Comparison of ENCODE assay signal across 8 mouse cellular contexts in the genomic region with DNA sequence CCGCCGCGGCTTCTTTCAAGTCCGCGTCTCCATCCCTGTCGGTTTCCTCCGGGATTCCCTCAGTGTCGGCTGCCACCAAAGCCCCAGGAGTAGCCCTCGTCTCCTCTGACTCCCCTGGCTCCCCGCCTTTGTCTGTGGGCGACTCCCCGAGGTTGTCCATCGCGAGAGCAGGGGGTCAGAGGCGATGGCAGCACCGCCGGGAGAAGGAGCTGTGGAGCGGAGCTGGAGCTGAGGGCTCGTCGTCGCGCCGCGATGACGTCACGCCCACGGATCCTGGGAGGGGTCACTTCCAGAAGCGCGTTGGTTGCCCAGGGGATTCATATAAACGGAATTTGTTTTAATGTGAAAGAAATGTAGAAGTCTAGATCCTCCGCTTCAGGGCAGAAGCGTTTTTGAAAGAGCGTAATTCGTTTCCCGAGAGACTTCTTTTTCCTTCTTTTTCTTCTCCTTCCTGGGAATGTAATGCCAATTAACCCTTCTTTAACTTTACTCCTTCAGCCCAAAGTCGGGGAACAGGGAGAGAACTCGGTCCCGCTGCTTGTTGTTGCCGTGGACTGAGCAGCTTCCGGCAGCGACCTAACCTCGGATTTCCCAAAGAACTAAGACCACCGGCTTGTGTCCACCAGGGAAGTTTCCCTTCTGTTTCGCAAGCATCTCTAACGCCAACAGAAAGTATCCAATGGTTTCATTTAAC. TPM values are rescaled to one million over a fixed set of nuclear protein-coding genes. Genes with fewer than 3 reads are reported as not detected.
DNase-seq lines count a peak whose midpoint lies in the region; ATAC-seq and TF ChIP-seq lines count a peak whose summit lies in the region.

No protein-coding gene starts in this region.

- DNase-seq in CD4-positive, CD25-positive, alpha-beta regulatory T cell, adult 2 months (ENCODE audit: low read depth, low spot score), result peak; percentile 94
- peak; percentile 81 for DNase-seq in c-Kit-negative CD71-positive TER-119-positive erythroid progenitor cells, embryonic 14.5 days (ENCODE audit: low read depth, low spot score)
- DNase-seq in forebrain, embryonic 10.5 days (ENCODE audit: extremely low spot score, low spot score), result peak; percentile 90
- peak; percentile 95 to 97 for DNase-seq in kidney, postnatal 25 days
- DNase-seq in liver, embryonic 14.5 days (ENCODE audit: low read depth in 3 of 3, low spot score in 3 of 3), result peak; percentile 82 to 86 (median 85)
- peak; percentile 95 for DNase-seq in neural tube, embryonic 11.5 days (ENCODE audit: low spot score)
- DNase-seq in stomach, postnatal 0 days (ENCODE audit: low spot score), result peak; percentile 95

- H3K4me1 ChIP-seq in forebrain, embryonic 10.5 days, result peaks cover 46% of the 10 kb centered on the region
- H3K4me1 ChIP-seq in heart, embryonic 15.5 days (replicated peaks), result peaks cover 32% of the 10 kb centered on the region
- peaks cover 9 to 14% of the 10 kb centered on the region in 2 experiments for H3K4me1 ChIP-seq in liver, embryonic 14.5 days (replicated peaks; ENCODE audit: control insufficient read depth in 2 of 2, insufficient read depth in 2 of 2, low read length in 1 of 2)
- peaks cover 16% of the 10 kb centered on the region for H3K4me1 ChIP-seq in neural tube, embryonic 11.5 days (ENCODE audit: control insufficient read depth, insufficient read depth, low read length)
- H3K4me1 ChIP-seq in stomach, postnatal 0 days (replicated peaks; ENCODE audit: control insufficient read depth, insufficient read depth), result no peaks in the 10 kb centered on the region; the same call in 1 of the 2 replicates

- no peaks in the 10 kb centered on the region for H3K9me3 ChIP-seq in forebrain, embryonic 10.5 days
- H3K9me3 ChIP-seq in heart, embryonic 15.5 days (replicated peaks), result no peaks in the 10 kb centered on the region
- no peaks in the 10 kb centered on the region for H3K9me3 ChIP-seq in liver, embryonic 14.5 days (ENCODE audit: control insufficient read depth, low read length)
- H3K9me3 ChIP-seq in neural tube, embryonic 11.5 days (ENCODE audit: control insufficient read depth, low read length), result no peaks in the 10 kb centered on the region
- H3K9me3 ChIP-seq in stomach, postnatal 0 days (ENCODE audit: control insufficient read depth, low read length), result no peaks in the 10 kb centered on the region

- H3K9ac ChIP-seq in heart, embryonic 15.5 days, result peak overlapping the region; percentile 96
- H3K9ac ChIP-seq in liver, embryonic 14.5 days (replicated peaks), result peak overlapping the region; percentile 63
- H3K9ac ChIP-seq in neural tube, embryonic 11.5 days (ENCODE audit: low read length), result peak overlapping the region; percentile 66
- H3K9ac ChIP-seq in stomach, postnatal 0 days (ENCODE audit: low read length), result peak overlapping the region; percentile 77

- peak overlapping the region; percentile 94 for H3K4me3 ChIP-seq in forebrain, embryonic 10.5 days
- peak overlapping the region; percentile 93 for H3K4me3 ChIP-seq in heart, embryonic 15.5 days
- peak overlapping the region; percentile 71 to 98 for H3K4me3 ChIP-seq in liver, embryonic 14.5 days (ENCODE audit: insufficient read depth in 1 of 2, low read depth in 2 of 2, low read length in 2 of 2)
- peak overlapping the region; percentile 77 for H3K4me3 ChIP-seq in neural tube, embryonic 11.5 days (ENCODE audit: low read depth, low read length)
- peak overlapping the region; percentile 68 for H3K4me3 ChIP-seq in stomach, postnatal 0 days (ENCODE audit: low read depth, low read length)

- peak overlapping the region; percentile 94 for H3K4me2 ChIP-seq in heart, embryonic 15.5 days
- H3K4me2 ChIP-seq in liver, embryonic 14.5 days (ENCODE audit: low read depth), result peak overlapping the region; percentile 100
- peak overlapping the region; percentile 82 for H3K4me2 ChIP-seq in neural tube, embryonic 11.5 days (ENCODE audit: low read depth)
- peak overlapping the region; percentile 89 for H3K4me2 ChIP-seq in stomach, postnatal 0 days (replicated peaks; ENCODE audit: low read depth)

- peak; percentile 68 for TF ChIP-seq CTCF in liver, embryonic 14.5 days (IDR thresholded peaks at IDR 0.05; ENCODE audit: low read depth)
- peak; percentile 67 for TF ChIP-seq CTCF in stomach, postnatal 0 days (IDR thresholded peaks at IDR 0.05; ENCODE audit: low read depth)

- peak; percentile 45; the same call in 1 of the 2 replicates for ATAC-seq in heart, embryonic 15.5 days (replicated peaks; ENCODE audit: insufficient number of reproducible peaks, insufficient read depth, low FRiP score, low read depth)
- peak; percentile 65 for ATAC-seq in liver, embryonic 14.5 days (ENCODE audit: insufficient read depth)
- ATAC-seq in neural tube, embryonic 11.5 days (ENCODE audit: insufficient read depth, low FRiP score, low TSS enrichment), result no peak
- peak; percentile 60 for ATAC-seq in stomach, postnatal 0 days (ENCODE audit: low FRiP score, low TSS enrichment)

- no peaks in the 10 kb centered on the region for H3K27me3 ChIP-seq in forebrain, embryonic 10.5 days (ENCODE audit: poor library complexity, severe bottlenecking)
- H3K27me3 ChIP-seq in heart, embryonic 15.5 days, result no peaks in the 10 kb centered on the region
- no peaks in the 10 kb centered on the region for H3K27me3 ChIP-seq in liver, embryonic 14.5 days (ENCODE audit: control insufficient read depth, insufficient read depth, low read length)
- no peaks in the 10 kb centered on the region for H3K27me3 ChIP-seq in neural tube, embryonic 11.5 days (ENCODE audit: control insufficient read depth, insufficient read depth, low read length)
- no peaks in the 10 kb centered on the region for H3K27me3 ChIP-seq in stomach, postnatal 0 days (ENCODE audit: control insufficient read depth, insufficient read depth, low read length)

- H3K27ac ChIP-seq in forebrain, embryonic 10.5 days, result peak overlapping the region; percentile 89
- peak overlapping the region; percentile 91 for H3K27ac ChIP-seq in heart, embryonic 15.5 days
- peak overlapping the region; percentile 71 for H3K27ac ChIP-seq in liver, embryonic 14.5 days
- H3K27ac ChIP-seq in neural tube, embryonic 11.5 days (ENCODE audit: low read depth, low read length), result no peak overlapping the region
- peak overlapping the region; percentile 75 for H3K27ac ChIP-seq in stomach, postnatal 0 days (replicated peaks)

- under 1% methylated on average over 45 of the region's 45 CpGs for WGBS in forebrain, embryonic 10.5 days
- WGBS in heart, embryonic 15.5 days, result under 1% methylated on average over 45 of the region's 45 CpGs
- under 1% methylated on average over 45 of the region's 45 CpGs for WGBS in liver, embryonic 14.5 days (ENCODE audit: insufficient replicate concordance)
- under 1% methylated on average over 45 of the region's 45 CpGs for WGBS in neural tube, embryonic 11.5 days
- WGBS in stomach, postnatal 0 days, result under 1% methylated on average over 45 of the region's 45 CpGs

- no peak for TF ChIP-seq EP300 in liver, embryonic 14.5 days (IDR thresholded peaks at IDR 0.05; ENCODE audit: low read depth)
- no peak for TF ChIP-seq EP300 in stomach, postnatal 0 days (optimal IDR thresholded peaks at IDR 0.05)

- H3K36me3 ChIP-seq in forebrain, embryonic 10.5 days (replicated peaks), result peaks cover 32% of the 10 kb centered on the region
- H3K36me3 ChIP-seq in heart, embryonic 15.5 days, result peaks cover 19% of the 10 kb centered on the region
- H3K36me3 ChIP-seq in liver, embryonic 14.5 days (replicated peaks; ENCODE audit: control insufficient read depth, insufficient read depth, low read depth), result peaks cover 7% of the 10 kb centered on the region
- peaks cover 4% of the 10 kb centered on the region for H3K36me3 ChIP-seq in neural tube, embryonic 11.5 days (ENCODE audit: control insufficient read depth, insufficient read depth, low read length)
- peaks cover 6% of the 10 kb centered on the region; the same call in 1 of the 2 replicates for H3K36me3 ChIP-seq in stomach, postnatal 0 days (ENCODE audit: control insufficient read depth, insufficient read depth, low read length)

RNA-seq across cellular contexts. Expression of gene Anks1, which starts 1.4 kb away (rescaled TPM):
- 21.0 and 21.4 TPM in 2 replicates for polyA plus RNA-seq in forebrain, embryonic 10.5 days (2016; fragmentation: Nextera tagmentation; extraction: Ambion mirVana)
- polyA plus RNA-seq in heart, embryonic 15.5 days (2015; fragmentation: Nextera tagmentation; extraction: Ambion mirVana), result 8.5 and 12.6 TPM in 2 replicates
- polyA plus RNA-seq in liver, embryonic 14.5 days (2012; rRNA removed), result 5.3 and 7.1 TPM in 2 replicates
- polyA plus RNA-seq in liver, embryonic 14.5 days (2014; fragmentation: Nextera tagmentation; extraction: Ambion mirVana), result 2.4 and 3.2 TPM in 2 replicates
- polyA plus RNA-seq in neural tube, embryonic 11.5 days (2014; fragmentation: Nextera tagmentation; extraction: Ambion mirVana), result 43.1 and 46.9 TPM in 2 replicates
- 7.8 and 8.3 TPM in 2 replicates for polyA plus RNA-seq in stomach, postnatal 0 days (2015; fragmentation: Nextera tagmentation; extraction: Ambion mirVana)

RNA-seq across cellular contexts. Expression of gene Taf11, which starts 2.0 kb away (rescaled TPM):
- 91.4 and 92.6 TPM in 2 replicates for polyA plus RNA-seq in forebrain, embryonic 10.5 days (2016; fragmentation: Nextera tagmentation; extraction: Ambion mirVana)
- polyA plus RNA-seq in heart, embryonic 15.5 days (2015; fragmentation: Nextera tagmentation; extraction: Ambion mirVana), result 42.7 and 46.4 TPM in 2 replicates
- polyA plus RNA-seq in liver, embryonic 14.5 days (2012; rRNA removed), result 9.4 and 16.9 TPM in 2 replicates
- 24.1 and 24.5 TPM in 2 replicates for polyA plus RNA-seq in liver, embryonic 14.5 days (2014; fragmentation: Nextera tagmentation; extraction: Ambion mirVana)
- polyA plus RNA-seq in neural tube, embryonic 11.5 days (2014; fragmentation: Nextera tagmentation; extraction: Ambion mirVana), result 76.1 and 83.6 TPM in 2 replicates
- polyA plus RNA-seq in stomach, postnatal 0 days (2015; fragmentation: Nextera tagmentation; extraction: Ambion mirVana), result 33.4 and 34.0 TPM in 2 replicates

RNA-seq across cellular contexts. Expression of gene Uhrf1bp1, which starts 51.4 kb away (rescaled TPM):
- 8.5 and 9.3 TPM in 2 replicates for polyA plus RNA-seq in forebrain, embryonic 10.5 days (2016; fragmentation: Nextera tagmentation; extraction: Ambion mirVana)
- polyA plus RNA-seq in heart, embryonic 15.5 days (2015; fragmentation: Nextera tagmentation; extraction: Ambion mirVana), result 3.0 and 3.8 TPM in 2 replicates
- 2.9 and 3.1 TPM in 2 replicates for polyA plus RNA-seq in liver, embryonic 14.5 days (2012; rRNA removed)
- 1.8 and 2.4 TPM in 2 replicates for polyA plus RNA-seq in liver, embryonic 14.5 days (2014; fragmentation: Nextera tagmentation; extraction: Ambion mirVana)
- 7.6 and 7.8 TPM in 2 replicates for polyA plus RNA-seq in neural tube, embryonic 11.5 days (2014; fragmentation: Nextera tagmentation; extraction: Ambion mirVana)
- 1.3 and 1.4 TPM in 2 replicates for polyA plus RNA-seq in stomach, postnatal 0 days (2015; fragmentation: Nextera tagmentation; extraction: Ambion mirVana)
